Mouse (Mus musculus) kidney, adult 9 months (tissue): ENCODE data around the gene Kif26b.

Source experiments
- DNase-seq: peaks from one replicate; pipeline ENCODE4 v3.0.0; 2022

The Kif26b gene

GRCm38 (mm10) chr1:178733035-178733434, 204.1 kb downstream of the Kif26b start:
- DNase-seq: no peak

- DNase-seq: no peak
Observed at GRCm38 (mm10) chr1:178734576-178734975, 205.7 kb downstream of the Kif26b start.

GRCm38 (mm10) chr1:178736931-178737330, 208.0 kb downstream of the Kif26b start:
- no peak for DNase-seq

- DNase-seq: no peak
Observed at GRCm38 (mm10) chr1:178743820-178744219, 214.9 kb downstream of the Kif26b start.

GRCm38 (mm10) chr1:178744526-178744925, 215.6 kb downstream of the Kif26b start:
- no peak for DNase-seq

- DNase-seq: no peak
Observed at GRCm38 (mm10) chr1:178744961-178745360, 216.0 kb downstream of the Kif26b start.

GRCm38 (mm10) chr1:178745471-178745870, 216.5 kb downstream of the Kif26b start:
- DNase-seq: no peak

GRCm38 (mm10) chr1:178747279-178748221, 218.6 kb downstream of the Kif26b start:
- DNase-seq: no peak

GRCm38 (mm10) chr1:178748222-178748600, 219.3 kb downstream of the Kif26b start:
- DNase-seq: no peak

GRCm38 (mm10) chr1:178748617-178749016, 219.7 kb downstream of the Kif26b start:
- no peak for DNase-seq

GRCm38 (mm10) chr1:178749786-178750185, 220.9 kb downstream of the Kif26b start:
- no peak for DNase-seq

GRCm38 (mm10) chr1:178758441-178758840, 229.5 kb downstream of the Kif26b start:
- DNase-seq: no peak

GRCm38 (mm10) chr1:178762125-178762741, 233.3 kb downstream of the Kif26b start:
- DNase-seq: no peak

GRCm38 (mm10) chr1:178764914-178765313, 236.0 kb downstream of the Kif26b start:
- no peak for DNase-seq

- no peak for DNase-seq
Observed at GRCm38 (mm10) chr1:178765650-178766049, 236.7 kb downstream of the Kif26b start.

GRCm38 (mm10) chr1:178768976-178769375, 240.1 kb downstream of the Kif26b start:
- no peak for DNase-seq

GRCm38 (mm10) chr1:178769988-178770387, 241.1 kb downstream of the Kif26b start:
- no peak for DNase-seq

GRCm38 (mm10) chr1:178770626-178771362, 241.9 kb downstream of the Kif26b start:
- no peak for DNase-seq

GRCm38 (mm10) chr1:178779742-178780141, 250.8 kb downstream of the Kif26b start:
- no peak for DNase-seq

GRCm38 (mm10) chr1:178784043-178784442, 255.1 kb downstream of the Kif26b start:
- DNase-seq: no peak

GRCm38 (mm10) chr1:178791266-178791665, 262.3 kb downstream of the Kif26b start:
- no peak for DNase-seq

- no peak for DNase-seq
Observed at GRCm38 (mm10) chr1:178792726-178793125, 263.8 kb downstream of the Kif26b start.

- DNase-seq: no peak
Observed at GRCm38 (mm10) chr1:178794866-178795265, 265.9 kb downstream of the Kif26b start.
